Mouse (Mus musculus): ENCODE results near the gene Stra8. TPM values are rescaled to one million over a fixed set of nuclear protein-coding genes. Genes with fewer than 3 reads are reported as not detected.

The Stra8 gene
- polyA plus RNA-seq, 1 experiment from 2014 or later = not detected

DNA sequence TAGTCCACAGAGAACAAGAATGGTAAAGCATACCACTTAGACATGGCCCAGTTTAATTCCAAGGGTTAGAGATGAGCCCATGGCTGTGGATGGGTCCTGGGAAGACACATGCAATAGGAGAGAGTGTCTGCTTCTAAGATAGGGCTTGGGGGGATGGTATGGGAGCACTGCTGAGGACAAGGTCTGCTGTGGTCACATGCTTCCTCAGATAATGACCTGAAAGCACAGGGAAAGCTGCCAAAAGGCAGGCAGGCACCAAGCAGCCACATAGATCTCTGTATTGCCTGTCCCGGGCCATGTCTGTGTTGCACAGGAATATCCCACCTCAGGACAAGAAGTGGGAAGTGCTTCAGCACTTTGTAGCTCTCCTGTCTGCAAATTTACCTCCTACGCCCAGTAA is 20.8 kb upstream of the Stra8 start:
- no peaks in the 10 kb centered on the region for H3K9me3 ChIP-seq (ENCODE audit: control insufficient read depth, low read length)
- no peak overlapping the region for H3K4me3 ChIP-seq (ENCODE audit: low read length)
- H3K4me2 ChIP-seq (replicated peaks; ENCODE audit: low read depth, low read length) = no peak overlapping the region
- no peaks in the 10 kb centered on the region for H3K27me3 ChIP-seq (ENCODE audit: control insufficient read depth, insufficient read depth, low read length)
- ATAC-seq (ENCODE audit: low FRiP score, low TSS enrichment) = no peak
- H3K36me3 ChIP-seq (ENCODE audit: control insufficient read depth, insufficient read depth, low read length) = peaks cover 59% of the 10 kb centered on the region
- H3K27ac ChIP-seq (ENCODE audit: low read depth, low read length) = no peak overlapping the region
- H3K9ac ChIP-seq (ENCODE audit: low read depth, low read length) = no peak overlapping the region
- H3K4me1 ChIP-seq (ENCODE audit: control insufficient read depth, insufficient read depth, low read length) = no peaks in the 10 kb centered on the region
- 94% methylated on average over 2 of the region's 2 CpGs for WGBS

DNA sequence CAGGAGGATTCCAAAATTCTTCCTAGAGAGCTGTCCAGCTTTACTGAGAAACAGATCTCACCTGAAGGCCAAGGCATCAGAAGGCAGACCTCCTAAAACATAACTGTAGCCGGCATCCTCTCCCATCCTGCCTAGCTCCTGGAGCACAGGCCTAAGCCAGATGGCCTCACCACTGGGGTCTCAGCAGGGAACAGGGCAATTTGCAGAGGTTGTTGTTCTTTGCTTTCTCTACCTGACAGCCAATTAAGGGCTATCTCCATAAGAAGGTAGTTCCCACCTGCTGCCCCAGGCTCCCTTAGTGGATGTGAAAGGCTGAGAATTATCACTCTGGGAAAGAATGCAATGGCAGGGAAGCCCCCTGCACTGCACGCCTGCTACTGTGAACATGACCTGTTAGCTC is 19.0 kb upstream of the Stra8 start:
- Histone ChIP-seq H3K4me1 (ENCODE audit: control insufficient read depth, insufficient read depth, low read length) (no peaks in the 10 kb centered on the region), H3K4me2 (replicated peaks; ENCODE audit: low read depth, low read length) (no peak overlapping the region), H3K27ac (ENCODE audit: low read depth, low read length) (no peak overlapping the region), H3K9me3 (ENCODE audit: control insufficient read depth, low read length) (no peaks in the 10 kb centered on the region), H3K9ac (ENCODE audit: low read depth, low read length) (no peak overlapping the region), H3K4me3 (ENCODE audit: low read length) (no peak overlapping the region), H3K27me3 (ENCODE audit: control insufficient read depth, insufficient read depth, low read length) (no peaks in the 10 kb centered on the region), H3K36me3 (ENCODE audit: control insufficient read depth, insufficient read depth, low read length) (peaks cover 56% of the 10 kb centered on the region)
- no peak for ATAC-seq (ENCODE audit: low FRiP score, low TSS enrichment)
- WGBS = 74% methylated on average over 2 of the region's 2 CpGs

- no peaks in the 10 kb centered on the region for H3K27me3 ChIP-seq (ENCODE audit: control insufficient read depth, insufficient read depth, low read length)
- H3K27ac ChIP-seq (ENCODE audit: low read depth, low read length) = no peak overlapping the region
- 77% methylated on average over 9 of the region's 9 CpGs for WGBS
- H3K9me3 ChIP-seq (ENCODE audit: control insufficient read depth, low read length) = no peaks in the 10 kb centered on the region
- no peak overlapping the region for H3K4me2 ChIP-seq (replicated peaks; ENCODE audit: low read depth, low read length)
- H3K9ac ChIP-seq (ENCODE audit: low read depth, low read length) = no peak overlapping the region
- H3K4me3 ChIP-seq (ENCODE audit: low read length) = no peak overlapping the region
- no peak for ATAC-seq (ENCODE audit: low FRiP score, low TSS enrichment)
- H3K36me3 ChIP-seq (ENCODE audit: control insufficient read depth, insufficient read depth, low read length) = peaks cover 60% of the 10 kb centered on the region
- H3K4me1 ChIP-seq (ENCODE audit: control insufficient read depth, insufficient read depth, low read length) = no peaks in the 10 kb centered on the region
Measured at GRCm38 (mm10) chr6:34901911-34902444, 18.0 kb upstream of the Stra8 start.

DNA sequence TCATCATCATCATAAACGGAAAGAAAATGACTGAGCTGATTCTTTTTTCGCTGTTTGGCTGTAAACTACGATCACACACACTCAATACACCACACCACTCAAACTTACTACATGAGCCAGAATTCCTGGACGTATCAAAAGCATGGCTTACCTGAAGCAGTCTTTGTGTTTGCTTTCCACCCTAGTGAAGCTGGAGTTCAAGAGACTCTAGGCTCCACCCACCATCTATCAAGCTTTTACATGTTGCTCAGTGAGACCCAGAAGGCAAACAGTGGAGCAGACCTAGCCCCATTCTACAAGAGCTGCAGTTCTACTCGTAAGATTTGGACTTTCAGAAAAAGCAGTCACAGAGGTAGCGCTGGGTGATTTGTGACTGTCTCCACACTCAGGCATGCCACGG is 17.4 kb upstream of the Stra8 start:
- Histone ChIP-seq H3K4me3 (ENCODE audit: low read length) (no peak overlapping the region), H3K27me3 (ENCODE audit: control insufficient read depth, insufficient read depth, low read length) (no peaks in the 10 kb centered on the region), H3K27ac (ENCODE audit: low read depth, low read length) (no peak overlapping the region), H3K4me1 (ENCODE audit: control insufficient read depth, insufficient read depth, low read length) (no peaks in the 10 kb centered on the region), H3K9me3 (ENCODE audit: control insufficient read depth, low read length) (no peaks in the 10 kb centered on the region), H3K9ac (ENCODE audit: low read depth, low read length) (no peak overlapping the region), H3K36me3 (ENCODE audit: control insufficient read depth, insufficient read depth, low read length) (peaks cover 64% of the 10 kb centered on the region), H3K4me2 (replicated peaks; ENCODE audit: low read depth, low read length) (no peak overlapping the region)
- WGBS = 74% methylated on average over 7 of the region's 7 CpGs
- ATAC-seq (ENCODE audit: low FRiP score, low TSS enrichment) = no peak

DNA sequence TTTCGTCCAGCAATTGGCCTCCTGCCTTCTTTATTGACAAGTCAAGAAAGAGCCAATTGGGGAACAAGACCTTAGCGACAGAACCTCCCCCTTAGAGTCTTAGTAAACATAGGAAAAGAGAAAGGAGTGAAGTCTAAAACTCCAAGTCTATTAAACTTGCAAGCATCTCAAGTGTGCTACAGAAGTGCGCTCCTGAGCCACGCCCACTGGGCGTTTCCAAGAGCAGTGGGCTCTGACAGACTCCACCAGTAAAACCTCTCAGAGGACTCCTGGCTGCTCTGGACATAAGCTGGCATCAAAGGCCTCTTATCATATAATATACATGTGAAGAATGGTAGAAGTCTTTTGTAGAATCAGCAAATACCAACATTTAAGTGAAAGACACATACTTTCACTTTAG is 16.5 kb upstream of the Stra8 start:
- H3K4me2 ChIP-seq (replicated peaks; ENCODE audit: low read depth, low read length) = no peak overlapping the region
- H3K4me3 ChIP-seq (ENCODE audit: low read length) = no peak overlapping the region
- no peak overlapping the region for H3K27ac ChIP-seq (ENCODE audit: low read depth, low read length)
- ATAC-seq (ENCODE audit: low FRiP score, low TSS enrichment) = no peak
- H3K9me3 ChIP-seq (ENCODE audit: control insufficient read depth, low read length) = no peaks in the 10 kb centered on the region
- no peaks in the 10 kb centered on the region for H3K4me1 ChIP-seq (ENCODE audit: control insufficient read depth, insufficient read depth, low read length)
- 72% methylated on average over 5 of the region's 5 CpGs for WGBS
- peaks cover 64% of the 10 kb centered on the region for H3K36me3 ChIP-seq (ENCODE audit: control insufficient read depth, insufficient read depth, low read length)
- no peaks in the 10 kb centered on the region for H3K27me3 ChIP-seq (ENCODE audit: control insufficient read depth, insufficient read depth, low read length)
- H3K9ac ChIP-seq (ENCODE audit: low read depth, low read length) = no peak overlapping the region

- Histone ChIP-seq H3K9me3 (ENCODE audit: control insufficient read depth, low read length) (no peaks in the 10 kb centered on the region), H3K27ac (ENCODE audit: low read depth, low read length) (no peak overlapping the region), H3K27me3 (ENCODE audit: control insufficient read depth, insufficient read depth, low read length) (no peaks in the 10 kb centered on the region), H3K9ac (ENCODE audit: low read depth, low read length) (no peak overlapping the region), H3K4me1 (ENCODE audit: control insufficient read depth, insufficient read depth, low read length) (no peaks in the 10 kb centered on the region; the same call in 1 of the 2 replicates), H3K4me2 (replicated peaks; ENCODE audit: low read depth, low read length) (no peak overlapping the region), H3K4me3 (ENCODE audit: low read length) (no peak overlapping the region), H3K36me3 (ENCODE audit: control insufficient read depth, insufficient read depth, low read length) (peaks cover 63% of the 10 kb centered on the region)
- 37% methylated on average over 10 of the region's 10 CpGs for WGBS
- no peak for ATAC-seq (ENCODE audit: low FRiP score, low TSS enrichment)
Measured at GRCm38 (mm10) chr6:34903851-34904250, 16.1 kb upstream of the Stra8 start.

GRCm38 (mm10) chr6:34904361-34904760 is 15.6 kb upstream of the Stra8 start:
- 73% methylated on average over 6 of the region's 6 CpGs for WGBS
- no peak overlapping the region for H3K9ac ChIP-seq (ENCODE audit: low read depth, low read length)
- H3K36me3 ChIP-seq (ENCODE audit: control insufficient read depth, insufficient read depth, low read length) = peaks cover 59% of the 10 kb centered on the region
- H3K27me3 ChIP-seq (ENCODE audit: control insufficient read depth, insufficient read depth, low read length) = no peaks in the 10 kb centered on the region
- H3K4me3 ChIP-seq (ENCODE audit: low read length) = no peak overlapping the region
- H3K4me2 ChIP-seq (replicated peaks; ENCODE audit: low read depth, low read length) = no peak overlapping the region
- no peak overlapping the region for H3K27ac ChIP-seq (ENCODE audit: low read depth, low read length)
- ATAC-seq (ENCODE audit: low FRiP score, low TSS enrichment) = no peak
- H3K4me1 ChIP-seq (ENCODE audit: control insufficient read depth, insufficient read depth, low read length) = no peaks in the 10 kb centered on the region; the same call in 1 of the 2 replicates
- no peaks in the 10 kb centered on the region for H3K9me3 ChIP-seq (ENCODE audit: control insufficient read depth, low read length)

- H3K36me3 ChIP-seq (ENCODE audit: control insufficient read depth, insufficient read depth, low read length) = peaks cover 45% of the 10 kb centered on the region
- H3K4me1 ChIP-seq (ENCODE audit: control insufficient read depth, insufficient read depth, low read length) = peaks cover 6% of the 10 kb centered on the region; the same call in 1 of the 2 replicates
- H3K27ac ChIP-seq (ENCODE audit: low read depth, low read length) = no peak overlapping the region
- H3K4me3 ChIP-seq (ENCODE audit: low read length) = no peak overlapping the region
- H3K9me3 ChIP-seq (ENCODE audit: control insufficient read depth, low read length) = no peaks in the 10 kb centered on the region
- WGBS = 79% methylated on average over 2 of the region's 2 CpGs
- ATAC-seq (ENCODE audit: low FRiP score, low TSS enrichment) = no peak
- H3K9ac ChIP-seq (ENCODE audit: low read depth, low read length) = no peak overlapping the region
- H3K27me3 ChIP-seq (ENCODE audit: control insufficient read depth, insufficient read depth, low read length) = no peaks in the 10 kb centered on the region
- no peak overlapping the region for H3K4me2 ChIP-seq (replicated peaks; ENCODE audit: low read depth, low read length)
Measured at GRCm38 (mm10) chr6:34906125-34906524, 13.8 kb upstream of the Stra8 start.

DNA sequence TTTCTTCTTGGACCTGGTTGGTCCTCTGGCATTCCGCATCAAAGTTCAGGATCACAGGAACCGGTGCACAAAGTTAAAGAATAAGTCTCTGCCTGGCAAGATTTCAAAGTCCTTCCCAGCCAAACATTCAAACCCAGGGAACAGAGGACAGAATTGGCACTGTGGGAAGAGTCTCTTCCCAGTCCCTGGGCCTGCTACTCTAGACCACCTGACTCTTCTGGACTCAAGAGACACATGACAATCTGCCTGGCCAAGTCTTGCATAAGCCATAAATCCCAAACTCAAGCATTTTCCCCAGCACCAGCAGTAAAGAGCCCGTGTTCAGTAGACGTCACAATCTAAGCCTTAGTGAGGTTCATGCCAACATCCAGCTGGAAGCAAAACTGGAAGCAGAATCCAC is 13.3 kb upstream of the Stra8 start:
- Histone ChIP-seq H3K9me3 (ENCODE audit: control insufficient read depth, low read length) (no peaks in the 10 kb centered on the region), H3K27ac (ENCODE audit: low read depth, low read length) (no peak overlapping the region), H3K9ac (ENCODE audit: low read depth, low read length) (no peak overlapping the region), H3K27me3 (ENCODE audit: control insufficient read depth, insufficient read depth, low read length) (no peaks in the 10 kb centered on the region), H3K36me3 (ENCODE audit: control insufficient read depth, insufficient read depth, low read length) (peaks cover 40% of the 10 kb centered on the region; the same call in 1 of the 2 replicates), H3K4me2 (replicated peaks; ENCODE audit: low read depth, low read length) (no peak overlapping the region), H3K4me3 (ENCODE audit: low read length) (no peak overlapping the region), H3K4me1 (ENCODE audit: control insufficient read depth, insufficient read depth, low read length) (peaks cover 6% of the 10 kb centered on the region; the same call in 1 of the 2 replicates)
- WGBS = 80% methylated on average over 4 of the region's 4 CpGs
- no peak for ATAC-seq (ENCODE audit: low FRiP score, low TSS enrichment)

All from kidney, embryonic 14.5 days (tissue).